In genomic region chr2:114130657-114131056, GRCm38 (mm10) we compare ENCODE assay signal across 19 mouse cellular contexts. TPM values are rescaled to one million over a fixed set of nuclear protein-coding genes. Genes with fewer than 3 reads are reported as not detected.
DNase-seq lines count a peak whose midpoint lies in the region; ATAC-seq and TF ChIP-seq lines count a peak whose summit lies in the region.
"Had no signal": no experiment of that assay in that cellular context is flagged by ENCODE, and none has a peak within 500 bp of the region (broad histone marks: within the 10 kb centered on the region; RNA-seq: fewer than 3 reads in every experiment).

No protein-coding gene starts in this region.

- no peak overlapping the region for H3K9ac ChIP-seq in heart, embryonic 11.5 days (ENCODE audit: low read depth, low read length)
- H3K9ac ChIP-seq in midbrain, embryonic 11.5 days (ENCODE audit: low read length) = no peak overlapping the region
- H3K9ac ChIP-seq: hindbrain, embryonic 15.5 days; intestine, embryonic 15.5 days; limb, embryonic 13.5 days; liver, embryonic 15.5 days had no signal

- no peaks in the 10 kb centered on the region for H3K9me3 ChIP-seq in heart, embryonic 11.5 days (replicated peaks; ENCODE audit: control insufficient read depth, low read length)
- no peaks in the 10 kb centered on the region for H3K9me3 ChIP-seq in midbrain, embryonic 11.5 days (ENCODE audit: control insufficient read depth, low read length)
- H3K9me3 ChIP-seq: hindbrain, embryonic 15.5 days; intestine, embryonic 15.5 days; limb, embryonic 13.5 days; liver, embryonic 15.5 days had no signal

- peak overlapping the region; percentile 38; the same call in 1 of the 2 replicates for H3K4me3 ChIP-seq in testis, adult 2 months (ENCODE audit: control insufficient read depth, low read depth, low read length)
- no peak overlapping the region for H3K4me3 ChIP-seq in heart, embryonic 11.5 days (ENCODE audit: low read depth, low read length)
- H3K4me3 ChIP-seq in midbrain, embryonic 11.5 days (ENCODE audit: low read depth, low read length) = no peak overlapping the region
- H3K4me3 ChIP-seq: erythroblast, embryonic 14.5 days; hindbrain, embryonic 15.5 days; intestine, embryonic 15.5 days; limb, embryonic 13.5 days; liver, embryonic 15.5 days had no signal

- H3K27ac ChIP-seq in testis, adult 2 months (ENCODE audit: control insufficient read depth, insufficient read depth, low read depth, low read length) = no peak overlapping the region
- peak overlapping the region; percentile 37; the same call in 1 of the 2 replicates for H3K27ac ChIP-seq in heart, embryonic 11.5 days (ENCODE audit: low read depth, low read length)
- no peak overlapping the region for H3K27ac ChIP-seq in midbrain, embryonic 11.5 days (ENCODE audit: low read depth, low read length)
- H3K27ac ChIP-seq: hindbrain, embryonic 15.5 days; intestine, embryonic 15.5 days; limb, embryonic 13.5 days; liver, embryonic 15.5 days had no signal

- intact Hi-C loops in heart, postnatal 10 days (cut with DNase I) = loop anchor here (1.0 kb wide), 1 partner anchor 73 kb away; no protein-coding TSS in a partner anchor

- no peak for DNase-seq in testis, postnatal 10 days (ENCODE audit: low spot score)
- peak; percentile 70 to 74 for DNase-seq in heart, postnatal 10 days
- no peak for DNase-seq in urinary bladder, postnatal 14 days (ENCODE audit: low spot score)
- DNase-seq in layer of hippocampus, adult 9-11 months = no peak
- DNase-seq in midbrain, embryonic 11.5 days (ENCODE audit: low spot score, missing footprints) = no peak
- DNase-seq: adrenal gland, adult 2 months; cerebellum, adult 8-10 months; lung, postnatal 10 days; midbrain, embryonic 14.5 days; right cerebral cortex, postnatal 14 days; thymus, adult 2 months had no signal

- TF ChIP-seq CTCF in testis, adult 2 months (IDR thresholded peaks at IDR 0.05; ENCODE audit: control insufficient read depth, insufficient read depth, insufficient replicate concordance, low read depth, low read length) = no peak

- 63% methylated on average over 13 of the region's 13 CpGs for WGBS in heart, embryonic 11.5 days (ENCODE audit: insufficient replicate concordance)
- 96% methylated on average over 13 of the region's 13 CpGs for WGBS in midbrain, embryonic 11.5 days

- no peaks in the 10 kb centered on the region for H3K36me3 ChIP-seq in testis, adult 2 months (ENCODE audit: control insufficient read depth, insufficient read depth, low read length)
- H3K36me3 ChIP-seq in heart, embryonic 11.5 days (ENCODE audit: control insufficient read depth, insufficient read depth, low read length) = 0 out of 2 replicates have a peak, but pooled peaks cover 3% of the 10 kb centered on the region
- peaks cover 6% of the 10 kb centered on the region for H3K36me3 ChIP-seq in midbrain, embryonic 11.5 days (ENCODE audit: control insufficient read depth, insufficient read depth, low read length)

- no peaks in the 10 kb centered on the region for H3K27me3 ChIP-seq in testis, adult 2 months (ENCODE audit: control insufficient read depth, insufficient read depth, low read length)
- no peaks in the 10 kb centered on the region for H3K27me3 ChIP-seq in heart, embryonic 11.5 days (ENCODE audit: control insufficient read depth, insufficient read depth, low read length)
- no peaks in the 10 kb centered on the region for H3K27me3 ChIP-seq in midbrain, embryonic 11.5 days (ENCODE audit: control insufficient read depth, insufficient read depth, low read length)
- H3K27me3 ChIP-seq: hindbrain, embryonic 15.5 days; intestine, embryonic 15.5 days; limb, embryonic 13.5 days; liver, embryonic 15.5 days had no signal

- no peaks in the 10 kb centered on the region for H3K4me1 ChIP-seq in testis, adult 2 months (ENCODE audit: control insufficient read depth, insufficient read depth, low read length)
- H3K4me1 ChIP-seq in heart, embryonic 11.5 days (ENCODE audit: control insufficient read depth, insufficient read depth, low read length) = no peaks in the 10 kb centered on the region
- H3K4me1 ChIP-seq in midbrain, embryonic 11.5 days (ENCODE audit: control insufficient read depth, insufficient read depth, low read length) = no peaks in the 10 kb centered on the region
- H3K4me1 ChIP-seq: hindbrain, embryonic 15.5 days; intestine, embryonic 15.5 days; limb, embryonic 13.5 days; liver, embryonic 15.5 days had no signal

- peak overlapping the region; percentile 9; the same call in 1 of the 2 replicates for H3K4me2 ChIP-seq in heart, embryonic 11.5 days
- H3K4me2 ChIP-seq in midbrain, embryonic 11.5 days = no peak overlapping the region
- H3K4me2 ChIP-seq: hindbrain, embryonic 15.5 days; intestine, embryonic 15.5 days; limb, embryonic 13.5 days; liver, embryonic 15.5 days had no signal

- ATAC-seq in heart, embryonic 11.5 days (replicated peaks; ENCODE audit: insufficient number of reproducible peaks, low FRiP score, low TSS enrichment) = 0 out of 2 replicates have a peak, but pooled peaks have one; percentile 46
- ATAC-seq in midbrain, embryonic 11.5 days (ENCODE audit: low FRiP score) = no peak
- ATAC-seq: forebrain, embryonic 14.5 days; intestine, embryonic 15.5 days had no signal

- no peak for TF ChIP-seq POLR2A in testis, adult 2 months (IDR thresholded peaks at IDR 0.05; ENCODE audit: control insufficient read depth, low read depth, low read length)

RNA-seq across cellular contexts. Expression of gene Aqr, which starts 56.2 kb away (rescaled TPM):
- polyA plus RNA-seq in testis, adult 2 months (2012; rRNA removed) = 13.3 and 14.5 TPM in 2 replicates
- polyA plus RNA-seq in heart, embryonic 11.5 days (2014; fragmentation: Nextera tagmentation; extraction: Ambion mirVana) = 34.9 and 38.8 TPM in 2 replicates
- total RNA-seq in heart, postnatal 10 days (2021) = 10 to 100 TPM; 20.8 to 24.0 TPM
- polyA plus RNA-seq in midbrain, embryonic 11.5 days (2014; fragmentation: Nextera tagmentation; extraction: Ambion mirVana) = 65.5 and 71.5 TPM in 2 replicates

Comparison
In these comparisons a context has a peak if more than half of its experiments do, and no peak if none do; other contexts are left out.
1. DNase-seq: peak in heart, postnatal 10 days (2 of 2); none in testis, postnatal 10 days (single experiment), urinary bladder, postnatal 14 days (single experiment), layer of hippocampus, adult 9-11 months (single experiment) and midbrain, embryonic 11.5 days (single experiment).